Mouse (Mus musculus) intestine, embryonic 15.5 days (tissue): ENCODE measurements around the gene Gm45711. TPM values are rescaled to one million over a fixed set of nuclear protein-coding genes. Genes with fewer than 3 reads are reported as not detected.
"Not testable (repeated sequence)": the region's sequence is repeated elsewhere in the genome, so short reads cannot be mapped to it uniquely, and the experiment has no call there.

Source experiments
- ATAC-seq: fragments of 200-750 bp; cut with Nextera tagmentation; 2 replicates; pipeline ENCODE4 v1.8.0; 2017; ENCODE audit warnings: moderate TSS enrichment, moderate library complexity
- H3K27ac ChIP-seq: fragments of 300-500 bp; sonication (generic); 2 replicates; pipeline ENCODE4 v1.5.1; 2015; ENCODE audit warnings: mild to moderate bottlenecking, inconsistent platforms
- H3K27me3 ChIP-seq: fragments of 300-500 bp; sonication (generic); replicated peaks from 2 replicates; pipeline ENCODE4 v1.6.1; 2015; ENCODE audit warnings: inconsistent platforms
- H3K36me3 ChIP-seq: fragments of 300-500 bp; sonication (generic); 2 replicates; pipeline ENCODE4 v1.6.1; 2015; ENCODE audit warnings: inconsistent platforms
- H3K4me1 ChIP-seq: fragments of 300-500 bp; sonication (generic); replicated peaks from 2 replicates; pipeline ENCODE4 v1.6.1; 2015; ENCODE audit warnings: inconsistent platforms
- H3K4me2 ChIP-seq: fragments of 300-500 bp; sonication (generic); replicated peaks from 2 replicates; pipeline ENCODE4 v1.6.1; 2015; ENCODE audit warnings: mild to moderate bottlenecking, inconsistent platforms
- H3K4me3 ChIP-seq: fragments of 300-500 bp; sonication (generic); replicated peaks from 2 replicates; pipeline ENCODE4 v1.5.1; 2015; ENCODE audit warnings: inconsistent platforms
- H3K9ac ChIP-seq: fragments of 300-500 bp; sonication (generic); 2 replicates; pipeline ENCODE4 v1.6.1; 2015; ENCODE audit warnings: inconsistent platforms
- H3K9me3 ChIP-seq: fragments of 300-500 bp; sonication (generic); 2 replicates; pipeline ENCODE4 v1.6.1; 2016; ENCODE audit warnings: inconsistent platforms
- WGBS: fragments of 180-500 bp; shearing (Covaris S2); methylation state at CpG from one replicate; pipeline ENCODE4 v1.1.7; 2015; 5-methylcytosine and 5-hydroxymethylcytosine counted together
- polyA plus RNA-seq: library from polyadenylated mRNA; unstranded; fragments of >200 nt; fragmentation: Nextera tagmentation; extraction: Ambion mirVana; gene quantifications from 2 replicates; pipeline ENCODE4 v1.2.1, GENCODE M21; 2015

The Gm45711 gene
- polyA plus RNA-seq, 1 experiment from 2014 or later, result not detected

- not testable (repeated sequence) for H3K4me2 ChIP-seq, H3K27me3 ChIP-seq, H3K9ac ChIP-seq, H3K27ac ChIP-seq, H3K4me3 ChIP-seq, H3K9me3 ChIP-seq, H3K36me3 ChIP-seq, H3K4me1 ChIP-seq
- 45% methylated on average over 6 of the region's 6 CpGs for WGBS
- peak; percentile 66; the same call in 1 of the 2 replicates for ATAC-seq
These were observed 1.5 kb downstream of the Gm45711 start for GRCm38 (mm10) chr8:104308341-104308740.

- H3K9ac ChIP-seq, result no peak overlapping the region
- no peaks in the 10 kb centered on the region for H3K36me3 ChIP-seq
- 89% methylated on average over 11 of the region's 11 CpGs for WGBS
- no peaks in the 10 kb centered on the region for H3K4me1 ChIP-seq
- no peak for ATAC-seq
- H3K4me2 ChIP-seq, result no peak overlapping the region
- no peak overlapping the region for H3K4me3 ChIP-seq
- H3K9me3 ChIP-seq, result no peaks in the 10 kb centered on the region
- H3K27ac ChIP-seq, result no peak overlapping the region
- no peaks in the 10 kb centered on the region for H3K27me3 ChIP-seq
These were observed 4.9 kb downstream of the Gm45711 start for GRCm38 (mm10) chr8:104304962-104305361.

- H3K27me3 ChIP-seq, H3K9ac ChIP-seq, H3K9me3 ChIP-seq, H3K4me1 ChIP-seq, H3K4me3 ChIP-seq, ATAC-seq, H3K36me3 ChIP-seq, H3K4me2 ChIP-seq, H3K27ac ChIP-seq: not testable (repeated sequence)
- 99% methylated on average over 4 of the region's 4 CpGs for WGBS
These were observed 7.3 kb downstream of the Gm45711 start for GRCm38 (mm10) chr8:104302536-104302935.

- not testable (repeated sequence) for ATAC-seq, H3K27ac ChIP-seq, H3K4me1 ChIP-seq, H3K4me3 ChIP-seq, H3K27me3 ChIP-seq, H3K9ac ChIP-seq, H3K9me3 ChIP-seq, H3K36me3 ChIP-seq, H3K4me2 ChIP-seq
- WGBS, result 20% methylated on average over 3 of the region's 3 CpGs
These were observed 8.3 kb downstream of the Gm45711 start for GRCm38 (mm10) chr8:104301577-104301976.

GRCm38 (mm10) chr8:104294396-104294795 lies 15.5 kb downstream of the Gm45711 start:
- Histone ChIP-seq H3K9me3 (no peaks in the 10 kb centered on the region), H3K27me3 (no peaks in the 10 kb centered on the region), H3K4me2 (no peak overlapping the region), H3K4me1 (no peaks in the 10 kb centered on the region), H3K4me3 (no peak overlapping the region), H3K9ac (no peak overlapping the region), H3K36me3 (no peaks in the 10 kb centered on the region), H3K27ac (no peak overlapping the region)
- 79% methylated on average over 1 of the region's 1 CpGs for WGBS
- ATAC-seq, result no peak

GRCm38 (mm10) chr8:104293081-104293480 lies 16.8 kb downstream of the Gm45711 start, which contains the start of gene Cmtm2a:
Gene Cmtm2a, minus strand, starts transcription at chr8:104293181.
- H3K4me1 ChIP-seq, H3K27me3 ChIP-seq, ATAC-seq, H3K4me3 ChIP-seq, H3K36me3 ChIP-seq, H3K9me3 ChIP-seq, H3K9ac ChIP-seq, H3K4me2 ChIP-seq, H3K27ac ChIP-seq: not testable (repeated sequence)
- 90% methylated on average over 12 of the region's 12 CpGs for WGBS

GRCm38 (mm10) chr8:104268937-104269440 lies 40.9 kb downstream of the Gm45711 start:
- Histone ChIP-seq H3K4me3 (no peak overlapping the region), H3K27ac (no peak overlapping the region), H3K36me3 (peaks cover 5% of the 10 kb centered on the region; the same call in 1 of the 2 replicates), H3K4me2 (no peak overlapping the region), H3K9ac (no peak overlapping the region), H3K27me3 (no peaks in the 10 kb centered on the region), H3K9me3 (no peaks in the 10 kb centered on the region), H3K4me1 (no peaks in the 10 kb centered on the region)
- 81% methylated on average over 6 of the region's 6 CpGs for WGBS
- no peak for ATAC-seq

- no peak overlapping the region for H3K4me3 ChIP-seq
- H3K27ac ChIP-seq, result no peak overlapping the region
- no peaks in the 10 kb centered on the region for H3K9me3 ChIP-seq
- no peaks in the 10 kb centered on the region for H3K27me3 ChIP-seq
- H3K36me3 ChIP-seq, result peaks cover 8% of the 10 kb centered on the region; the same call in 1 of the 2 replicates
- no peak overlapping the region for H3K9ac ChIP-seq
- ATAC-seq, result 0 out of 2 replicates have a peak, but pooled peaks have one; percentile 20
- H3K4me2 ChIP-seq, result no peak overlapping the region
- no peaks in the 10 kb centered on the region for H3K4me1 ChIP-seq
These were observed 41.5 kb downstream of the Gm45711 start for GRCm38 (mm10) chr8:104268368-104268767.

- not testable (repeated sequence) for H3K36me3 ChIP-seq, H3K4me1 ChIP-seq, H3K27me3 ChIP-seq, H3K4me3 ChIP-seq, H3K27ac ChIP-seq, H3K9me3 ChIP-seq, ATAC-seq, H3K9ac ChIP-seq, H3K4me2 ChIP-seq
- 96% methylated on average over 22 of the region's 22 CpGs for WGBS
These were observed 45.5 kb downstream of the Gm45711 start for GRCm38 (mm10) chr8:104264271-104264935.

GRCm38 (mm10) chr8:104261802-104262201 lies 48.1 kb downstream of the Gm45711 start:
- H3K4me3 ChIP-seq, H3K4me1 ChIP-seq, H3K27ac ChIP-seq, H3K9me3 ChIP-seq, H3K27me3 ChIP-seq, H3K4me2 ChIP-seq, ATAC-seq, H3K9ac ChIP-seq: not testable (repeated sequence)
- WGBS, result 95% methylated on average over 5 of the region's 5 CpGs
- peaks cover 21% of the 10 kb centered on the region for H3K36me3 ChIP-seq

GRCm38 (mm10) chr8:104253016-104253415 lies 56.9 kb downstream of the Gm45711 start:
- H3K27me3 ChIP-seq, result no peaks in the 10 kb centered on the region
- H3K9ac ChIP-seq, result no peak overlapping the region
- 90% methylated on average over 3 of the region's 3 CpGs for WGBS
- no peaks in the 10 kb centered on the region for H3K4me1 ChIP-seq
- H3K4me3 ChIP-seq, result no peak overlapping the region
- no peak for ATAC-seq
- H3K27ac ChIP-seq, result no peak overlapping the region
- H3K36me3 ChIP-seq, result 0 out of 2 replicates have a peak, but pooled peaks cover 2% of the 10 kb centered on the region
- H3K4me2 ChIP-seq, result no peak overlapping the region
- no peaks in the 10 kb centered on the region for H3K9me3 ChIP-seq

- H3K4me3 ChIP-seq, result peak overlapping the region; percentile 60
- H3K36me3 ChIP-seq, result no peaks in the 10 kb centered on the region
- H3K4me1 ChIP-seq, result peaks cover 12% of the 10 kb centered on the region
- H3K27ac ChIP-seq, result peak overlapping the region; percentile 89; the same call in 1 of the 2 replicates
- no peaks in the 10 kb centered on the region for H3K27me3 ChIP-seq
- peak; percentile 56 for ATAC-seq
- 0% methylated on average over 7 of the region's 7 CpGs for WGBS
- H3K9me3 ChIP-seq, result no peaks in the 10 kb centered on the region
- H3K4me2 ChIP-seq, result peak overlapping the region; percentile 75
- peak overlapping the region; percentile 70 for H3K9ac ChIP-seq
These were observed 58.4 kb downstream of the Gm45711 start for GRCm38 (mm10) chr8:104251461-104251860.
